Mouse (Mus musculus) heart, postnatal 25 days (tissue): ENCODE results near the gene Zcchc14. TPM values are rescaled to one million over a fixed set of nuclear protein-coding genes. Genes with fewer than 3 reads are reported as not detected.
"Not testable (repeated sequence)": the region's sequence is repeated elsewhere in the genome, so short reads cannot be mapped to it uniquely, and the experiment has no call there.

Experiments
- DNase-seq: peaks from one replicate; pipeline ENCODE4 v3.0.0; 2022; ENCODE audit warnings: low spot score
- intact Hi-C: fragments of 180-260 bp; cut with DNase I; formaldehyde crosslinking; loops from one replicate; pipeline ENCODE4 v1.15.1; 2025
- total RNA-seq, 2 experiments: library from RNA; stranded (reverse); gene quantifications; 2 replicates each; pipeline ENCODE4 v1.2.3; 2021

Zcchc14 gene
- total RNA-seq, 2 experiments from 2014 or later, result 27.1 to 31.3 TPM

DNA sequence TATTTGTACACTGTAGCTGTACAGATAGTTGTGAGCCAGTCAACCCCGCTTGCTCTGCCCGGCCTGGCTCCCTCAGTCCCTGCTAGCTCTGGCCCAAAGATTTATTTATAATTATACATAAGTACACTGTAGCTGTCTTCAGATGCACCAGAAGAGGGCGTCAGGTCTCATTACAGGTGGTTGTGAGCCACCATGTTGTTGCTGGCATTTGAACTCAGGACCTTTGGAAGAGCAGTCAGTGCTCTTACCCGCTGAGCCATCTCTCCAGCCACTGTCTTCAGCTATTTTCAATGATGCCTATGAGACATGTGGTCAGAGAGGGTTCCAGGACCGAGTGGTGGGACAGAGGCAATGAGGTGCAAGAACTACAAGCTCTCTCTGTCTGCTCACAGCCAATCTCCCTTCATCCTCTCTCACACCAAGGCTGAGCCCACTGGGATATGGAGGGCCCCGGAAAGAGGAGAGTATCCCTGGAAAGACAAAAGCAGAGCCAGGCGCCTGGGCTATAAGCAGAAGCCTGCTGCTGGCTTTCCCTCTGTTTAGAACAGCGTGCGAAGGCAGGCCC lies 15.3 kb upstream of the Zcchc14 start:
- intact Hi-C loops, DNase-seq: not testable (repeated sequence)

DNA sequence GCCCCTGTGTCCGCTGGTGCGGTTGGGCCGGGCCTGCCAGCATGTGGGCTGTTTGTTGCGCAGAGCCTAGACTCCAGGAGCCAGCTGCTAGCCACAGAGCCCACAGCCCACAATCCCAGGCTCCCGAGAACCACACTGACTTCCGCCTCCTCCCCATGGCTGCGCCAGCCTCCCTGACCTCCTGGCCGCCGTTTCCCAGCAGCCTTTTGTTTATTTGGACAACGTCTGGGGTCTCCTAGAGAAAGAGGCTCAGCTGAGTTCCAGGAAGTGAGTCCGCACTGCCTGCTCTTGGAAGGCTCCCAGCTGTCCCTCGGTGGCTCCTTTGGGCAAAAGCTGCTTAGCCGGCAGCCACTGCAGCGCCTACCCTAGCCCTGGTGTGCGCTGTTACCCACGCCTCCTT lies 12.6 kb upstream of the Zcchc14 start:
- intact Hi-C loops, result no loop called here

DNA sequence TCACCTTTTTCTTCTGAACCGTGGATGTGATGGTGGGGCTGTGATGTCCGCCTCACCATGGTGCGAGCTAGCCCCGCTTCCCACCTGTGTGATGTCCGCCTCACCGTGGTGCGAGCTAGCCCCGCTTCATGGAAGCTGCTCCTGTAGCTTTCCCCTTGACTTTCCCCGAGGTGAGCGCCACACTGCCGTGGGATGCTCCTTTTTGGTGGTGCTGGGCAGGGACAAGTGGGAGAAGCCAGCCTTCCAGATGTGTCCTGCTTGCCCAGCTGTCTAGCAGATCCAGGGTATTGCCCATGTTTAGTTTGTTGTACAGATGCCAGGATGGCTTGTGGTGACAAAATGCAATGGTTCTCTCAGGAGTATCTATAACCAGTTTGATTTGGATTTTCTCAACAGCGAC lies 10.4 kb upstream of the Zcchc14 start:
- no peak for DNase-seq
- intact Hi-C loops, result no loop called here

More for the DNA sequence above, 12.6 kb upstream of the Zcchc14 start:
- peak; percentile 82 for DNase-seq

DNA sequence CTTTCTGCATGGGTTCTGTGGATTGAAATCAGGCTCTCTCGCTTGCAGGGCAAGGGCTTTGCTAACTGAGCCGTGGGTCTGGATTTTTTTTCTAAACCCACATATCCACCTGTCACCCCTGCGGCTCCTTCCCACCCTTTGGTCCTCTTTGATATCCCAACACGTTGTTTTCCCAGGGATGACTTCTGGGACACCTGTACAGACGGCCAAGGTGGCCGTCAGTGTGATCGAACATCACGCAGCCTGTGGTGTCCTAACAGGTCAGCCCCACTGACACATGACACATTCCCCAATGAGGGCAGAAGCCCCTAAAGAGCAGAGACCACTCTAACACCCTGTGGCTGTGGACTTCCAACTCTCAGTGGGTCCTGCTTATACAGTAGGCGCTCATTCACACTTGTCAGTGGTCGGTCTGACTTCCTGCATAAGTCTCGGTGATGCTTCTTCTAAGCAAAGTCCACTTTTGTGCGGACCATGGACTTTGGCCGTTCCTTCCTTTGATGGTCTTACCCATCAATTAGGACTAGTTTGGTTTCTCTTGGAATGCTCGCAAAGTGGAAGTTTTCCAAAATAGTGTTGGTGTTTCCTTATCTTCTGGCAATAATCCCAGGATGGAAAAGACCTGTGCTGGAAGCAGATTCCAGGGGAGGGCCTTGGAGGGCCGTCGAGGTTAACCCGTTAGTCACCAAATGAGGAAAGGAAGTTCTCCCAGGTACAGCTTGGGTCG lies 9.1 kb upstream of the Zcchc14 start:
- intact Hi-C loops, result no loop called here
- no peak for DNase-seq

DNA sequence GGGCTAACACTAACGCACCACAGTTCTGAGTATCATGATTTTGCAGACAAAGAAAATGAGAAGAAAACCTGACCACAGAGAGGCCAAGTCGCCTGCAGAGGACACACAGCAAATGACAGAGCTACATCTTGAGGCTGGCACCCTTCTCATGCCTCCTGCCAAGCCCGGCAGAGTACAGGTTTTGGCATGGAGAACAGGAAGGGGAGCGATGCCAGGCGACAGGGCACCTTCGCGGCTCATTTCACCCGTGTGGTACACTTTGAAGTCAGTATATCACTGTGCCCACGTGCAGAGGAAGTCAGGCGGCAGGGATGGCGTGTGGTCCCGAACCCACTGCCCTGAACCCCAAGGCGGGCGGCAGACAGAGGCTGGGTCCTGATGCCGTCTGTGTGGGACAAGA lies 7.9 kb upstream of the Zcchc14 start:
- DNase-seq, result no peak
- intact Hi-C loops, result no loop called here

DNA sequence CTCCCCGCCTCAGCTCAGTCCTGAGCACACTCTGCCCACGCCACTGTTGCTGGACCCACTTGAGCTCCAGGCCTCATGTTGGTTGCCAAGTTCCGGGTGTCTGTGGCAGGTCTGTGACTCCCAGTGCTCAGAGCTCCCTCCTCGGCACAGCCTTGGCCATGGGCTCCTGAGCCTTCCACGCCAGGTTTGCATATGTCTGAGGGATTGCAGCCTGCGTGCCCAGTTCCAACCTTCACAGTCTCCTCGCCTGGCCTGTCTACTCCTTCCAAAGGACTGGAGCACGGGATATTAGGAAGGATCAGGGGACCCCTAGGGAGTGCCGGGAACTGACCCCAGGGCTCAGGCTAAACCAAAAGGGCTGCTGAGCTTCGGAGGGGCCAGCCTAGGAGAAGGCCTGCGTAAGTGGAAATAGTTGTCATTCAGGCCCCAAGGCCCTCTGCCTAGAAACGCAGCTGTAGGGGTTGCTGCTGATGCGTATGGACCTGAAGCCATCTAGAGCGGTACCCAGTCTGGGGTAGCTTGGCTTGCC lies 2.3 kb upstream of the Zcchc14 start:
- DNase-seq, result no peak
- intact Hi-C loops, result no loop called here

DNA sequence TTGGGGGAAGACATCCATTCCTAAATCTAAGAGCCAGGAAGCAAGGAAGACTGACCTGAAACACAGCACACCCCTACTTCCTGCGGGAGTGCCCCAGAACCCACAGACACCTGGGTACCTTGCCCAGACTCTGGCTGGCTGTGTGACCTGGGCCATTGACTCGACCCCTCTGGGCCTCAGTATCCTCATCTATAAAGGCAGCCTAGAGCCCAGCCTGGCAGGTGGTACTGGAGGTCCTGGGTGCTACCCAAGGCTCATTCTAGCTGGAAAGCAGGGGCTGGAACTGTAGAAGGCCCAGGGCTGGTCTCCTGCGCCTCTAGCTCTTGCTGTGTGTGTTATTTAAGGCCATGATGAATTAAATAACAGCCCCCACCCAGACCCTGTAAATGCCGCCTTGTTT lies 1.4 kb upstream of the Zcchc14 start:
- DNase-seq, result no peak
- intact Hi-C loops, result no loop called here

DNA sequence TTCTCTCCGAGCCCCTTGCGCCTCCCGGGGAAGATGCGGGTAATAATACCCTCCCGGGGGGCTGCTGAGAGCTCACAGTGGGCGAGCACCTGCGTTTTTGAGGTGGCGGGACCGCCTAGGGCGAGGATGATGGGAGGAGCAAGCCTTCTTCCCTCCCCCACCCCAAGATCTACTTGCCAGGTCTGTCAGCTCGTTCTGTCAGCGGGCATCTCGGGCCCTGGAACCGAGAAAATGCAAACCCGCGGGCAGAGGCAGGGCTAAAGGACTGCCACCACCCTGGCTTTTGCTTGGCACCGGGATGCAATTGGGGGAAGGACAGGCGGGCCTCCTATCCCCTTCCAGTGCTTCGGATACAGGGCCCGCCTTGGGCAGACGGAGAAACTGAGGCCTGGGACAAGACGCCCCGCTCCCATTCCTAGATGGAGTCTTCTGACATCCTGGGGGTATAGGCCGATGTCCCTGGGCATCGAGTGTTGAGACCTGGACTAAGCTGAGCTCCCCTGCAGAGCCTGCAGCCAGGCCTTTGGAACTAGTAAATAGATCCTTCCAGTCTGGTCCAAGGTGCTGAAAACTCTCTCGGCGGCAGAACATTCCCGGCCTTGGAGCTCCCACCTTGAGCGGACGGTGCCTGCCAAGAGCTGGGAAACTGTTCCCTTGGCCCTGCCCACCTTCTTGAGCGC lies 779 bp upstream of the Zcchc14 start:
- intact Hi-C loops, result no loop called here
- no peak for DNase-seq

DNA sequence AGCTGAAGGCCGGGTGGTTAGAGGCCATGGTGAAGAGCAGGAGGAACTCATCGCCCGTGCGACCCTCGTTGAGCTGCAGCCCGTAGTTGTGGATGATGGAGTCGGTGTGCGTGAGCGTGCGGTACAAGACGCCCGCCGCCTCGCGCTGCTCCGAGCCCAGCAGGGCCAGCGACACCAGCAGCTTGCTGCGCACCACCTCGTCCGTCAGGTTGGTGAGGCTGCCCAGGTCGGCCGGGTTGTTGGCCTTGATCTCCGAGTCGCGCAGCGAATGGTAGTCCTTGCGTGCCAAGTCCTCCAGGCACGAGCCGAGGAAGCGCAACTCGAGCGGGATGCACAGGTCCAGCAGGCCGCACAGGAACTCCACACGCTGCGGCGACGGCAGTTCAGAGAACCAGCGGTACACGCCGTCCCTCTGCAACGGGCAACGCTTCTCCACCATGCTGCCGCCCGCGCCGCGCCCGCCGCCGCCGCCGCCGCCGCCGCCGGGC lies 783 bp downstream of the Zcchc14 start:
- no peak for DNase-seq
- intact Hi-C loops, result loop anchor here (2.0 kb wide), 1 partner anchor 47 kb away; no protein-coding TSS in a partner anchor

DNA sequence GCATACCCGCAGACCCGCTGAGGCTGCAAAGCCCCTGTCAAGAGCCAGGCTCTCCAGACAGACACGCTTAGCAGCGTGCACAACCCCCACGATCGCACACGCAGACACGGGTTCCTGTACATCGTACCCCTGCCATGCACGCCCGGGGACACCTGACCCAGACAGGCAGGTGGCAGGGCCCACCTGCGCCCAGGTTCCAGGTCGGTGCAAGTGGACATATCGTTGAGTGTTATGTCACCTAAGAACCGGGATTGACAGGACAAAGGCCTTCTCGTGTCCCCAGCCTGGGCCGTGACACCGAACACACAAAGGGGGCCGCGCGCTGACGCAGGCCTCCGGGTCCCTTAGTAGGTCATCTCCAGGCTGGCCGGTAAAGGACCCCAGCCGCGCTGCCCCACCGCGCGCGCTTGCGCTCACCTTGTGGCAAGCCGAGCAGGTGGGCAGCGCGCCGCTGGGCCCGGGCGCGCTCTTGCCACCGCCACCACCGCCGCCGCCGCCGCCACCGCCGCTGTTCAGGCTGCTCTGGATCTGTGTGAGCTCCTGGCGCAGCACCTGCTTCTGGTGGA lies 1.3 kb downstream of the Zcchc14 start:
- DNase-seq, result no peak
- intact Hi-C loops, result loop anchor here (2.0 kb wide), 1 partner anchor 47 kb away; no protein-coding TSS in a partner anchor

DNA sequence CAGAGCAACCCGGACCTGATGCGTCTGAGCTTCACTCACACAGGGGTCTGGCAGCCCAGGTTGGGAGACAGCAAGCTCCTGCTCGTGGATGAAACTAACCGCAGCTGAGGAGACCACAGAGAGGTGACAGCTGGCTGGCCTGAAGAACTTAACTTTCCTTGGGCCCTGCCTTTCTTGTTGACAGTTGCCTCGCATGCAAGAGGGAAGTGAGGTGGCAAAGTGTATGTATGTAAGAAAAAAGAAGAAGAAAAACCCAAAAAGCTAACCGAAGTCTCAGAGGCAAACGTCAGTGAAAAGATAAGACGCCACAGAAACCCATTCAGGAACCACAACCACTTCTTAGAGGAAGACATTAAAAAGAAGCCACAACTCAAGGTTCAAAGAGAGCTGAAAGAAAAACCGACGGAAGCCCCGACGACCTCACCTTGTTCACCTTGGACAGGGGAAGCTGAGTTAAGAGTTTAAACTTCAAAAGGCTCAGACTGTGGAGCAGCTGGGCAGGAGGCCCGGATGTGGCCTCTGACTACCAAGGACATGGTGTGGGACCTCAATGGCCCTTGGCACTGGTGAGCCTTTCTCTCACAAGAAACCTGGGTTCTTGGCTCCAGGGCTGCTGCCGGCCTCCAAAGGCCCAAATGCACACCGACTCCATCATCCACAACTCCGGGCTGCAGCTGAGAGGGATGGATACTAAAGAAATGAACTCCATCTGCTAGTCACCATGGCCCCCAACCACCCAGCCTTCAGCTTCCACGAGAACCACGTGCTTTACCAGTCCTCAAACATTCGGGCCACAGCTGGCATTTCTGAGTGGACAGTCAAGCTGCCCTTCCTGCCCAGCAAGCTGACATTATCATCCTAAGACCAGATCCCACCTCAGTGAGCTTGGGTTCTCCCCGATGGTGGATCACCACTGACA lies 2.1 kb downstream of the Zcchc14 start:
- no peak for DNase-seq
- intact Hi-C loops, result loop anchor here (2.0 kb wide), 1 partner anchor 46 kb away; no protein-coding TSS in a partner anchor

DNA sequence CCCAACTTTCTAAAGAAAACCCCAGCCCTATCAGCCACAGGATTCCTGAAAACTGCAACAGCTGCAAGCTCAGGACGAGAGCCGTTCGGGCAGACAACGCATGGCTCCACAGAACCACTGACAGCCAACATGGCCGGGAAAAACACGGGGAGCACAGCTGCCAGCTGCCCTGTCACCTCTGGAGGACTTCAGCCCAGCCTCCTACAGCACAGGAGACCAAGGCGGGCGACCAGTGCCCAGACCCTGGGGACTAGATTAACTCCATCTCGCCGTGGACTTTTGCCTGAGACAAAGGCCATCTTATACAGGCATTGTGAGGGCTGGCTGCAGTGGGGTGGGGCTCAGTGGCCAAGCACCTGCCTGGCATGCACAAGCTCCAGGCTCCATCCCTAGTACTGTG lies 2.8 kb downstream of the Zcchc14 start:
- intact Hi-C loops, result loop anchor here (2.0 kb wide), 1 partner anchor 45 kb away; no protein-coding TSS in a partner anchor

DNA sequence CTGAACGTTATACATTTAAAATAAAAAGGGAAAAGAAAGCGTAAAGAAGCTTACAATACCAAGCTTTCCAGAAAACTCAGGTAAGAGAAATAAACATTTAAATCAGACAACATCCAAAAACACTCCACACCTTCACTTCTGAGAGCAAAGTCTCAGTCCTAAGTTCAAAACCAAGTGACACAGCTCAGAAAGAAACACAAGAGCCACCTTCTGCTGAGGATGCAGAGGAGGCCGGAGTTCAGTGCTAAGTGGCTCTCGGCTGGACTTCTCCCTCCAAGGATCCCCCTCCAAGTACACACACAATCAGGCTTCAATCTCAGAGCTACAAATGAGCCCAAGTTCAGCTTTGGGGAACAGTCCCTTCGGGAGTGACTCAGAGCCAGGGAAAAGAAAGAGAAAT lies 3.3 kb downstream of the Zcchc14 start:
- no peak for DNase-seq
- intact Hi-C loops, result no loop called here

More for the DNA sequence above, 2.8 kb downstream of the Zcchc14 start:
- DNase-seq, result no peak

DNA sequence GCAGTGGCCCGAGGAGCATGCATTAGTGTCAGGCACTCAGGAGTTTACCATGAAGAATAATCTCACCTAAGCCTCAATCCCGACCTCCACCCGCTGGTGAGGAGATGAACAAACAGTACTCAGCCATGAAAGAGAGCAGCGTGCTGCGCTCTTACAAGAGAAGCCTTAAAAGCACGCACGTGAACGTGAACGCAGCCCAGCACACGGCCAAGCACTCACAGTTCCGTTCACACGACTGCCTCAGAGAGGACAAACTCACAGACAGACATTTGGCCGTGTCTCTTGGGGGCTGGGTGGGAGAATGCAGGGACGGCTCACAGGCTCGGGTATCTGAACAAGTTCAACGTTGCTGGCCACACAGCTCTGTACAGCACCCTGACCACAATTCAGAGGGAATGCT lies 4.2 kb downstream of the Zcchc14 start:
- no peak for DNase-seq
- intact Hi-C loops, result no loop called here

DNA sequence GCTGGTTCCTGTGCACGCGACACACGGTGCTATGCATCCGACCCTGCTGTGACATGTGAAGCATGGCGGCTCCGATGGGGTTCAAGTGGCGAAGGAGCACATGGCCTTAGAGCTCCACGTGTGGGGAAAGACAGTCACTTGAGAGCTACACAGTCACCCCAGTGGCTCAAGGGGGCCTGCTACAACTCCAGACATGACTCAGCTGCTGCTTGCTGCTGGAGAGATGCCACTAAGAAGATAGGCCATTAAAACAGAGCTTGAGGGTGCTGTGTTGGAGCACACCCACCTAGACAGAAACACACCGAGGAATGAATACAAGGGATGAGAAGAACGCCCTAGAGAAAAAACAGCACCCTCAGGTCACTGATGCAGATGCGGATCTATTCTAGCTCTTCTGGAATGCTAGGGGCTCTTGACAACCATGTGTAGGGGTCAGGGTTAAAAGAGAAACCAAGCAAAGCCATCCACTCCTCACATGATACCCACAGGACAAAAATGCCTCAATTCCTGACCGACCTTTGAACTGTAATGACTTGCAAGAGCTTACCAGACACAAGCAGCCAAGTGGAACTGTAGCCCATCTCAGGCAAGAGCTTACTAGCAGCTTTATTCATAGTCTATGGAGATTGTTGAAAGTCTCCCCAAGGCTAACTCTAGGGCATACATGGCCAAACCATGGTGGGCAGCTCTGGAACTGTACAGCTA lies 5.0 kb downstream of the Zcchc14 start:
- DNase-seq, result no peak
- intact Hi-C loops, result no loop called here

DNA sequence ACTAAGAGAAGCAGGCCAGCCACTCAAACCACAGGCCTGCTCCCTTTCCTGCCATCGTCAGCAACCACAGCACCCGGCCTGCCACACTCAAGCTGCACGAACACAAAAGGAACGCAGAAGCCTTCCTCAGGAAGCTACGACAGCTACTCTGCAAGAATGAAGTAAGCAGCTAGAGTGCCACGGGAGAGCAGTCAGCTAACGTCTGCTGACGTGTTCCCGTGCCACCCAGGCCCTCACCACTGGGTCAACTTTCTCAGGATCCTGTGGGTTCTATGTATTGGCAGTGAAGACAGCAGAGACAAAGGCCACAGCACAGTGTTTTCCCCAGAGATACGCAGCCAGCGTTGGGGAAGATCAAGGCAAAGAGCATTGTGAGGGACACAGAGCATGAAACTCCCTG lies 9.3 kb downstream of the Zcchc14 start:
- intact Hi-C loops, result no loop called here
- no peak for DNase-seq

DNA sequence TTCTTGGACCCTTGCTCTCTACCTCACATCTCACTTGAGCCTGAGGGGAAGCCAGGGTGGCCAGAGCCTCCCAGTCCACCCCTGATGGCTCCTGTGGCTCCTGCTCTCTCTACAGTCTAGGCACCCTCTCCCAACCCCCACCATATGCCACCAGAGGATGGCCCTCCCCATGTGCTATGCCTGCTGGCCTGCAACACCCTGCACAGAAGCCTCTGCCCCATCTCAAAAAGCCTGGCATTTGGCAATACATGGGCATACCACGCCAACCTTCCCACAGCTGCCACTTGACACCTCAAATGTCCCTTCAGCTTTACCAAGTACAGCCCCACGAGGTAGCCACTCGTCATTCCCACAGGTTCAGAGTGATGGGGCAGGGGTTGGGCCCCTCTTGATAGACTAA lies 9.9 kb downstream of the Zcchc14 start:
- intact Hi-C loops, result no loop called here
- DNase-seq, result no peak

DNA sequence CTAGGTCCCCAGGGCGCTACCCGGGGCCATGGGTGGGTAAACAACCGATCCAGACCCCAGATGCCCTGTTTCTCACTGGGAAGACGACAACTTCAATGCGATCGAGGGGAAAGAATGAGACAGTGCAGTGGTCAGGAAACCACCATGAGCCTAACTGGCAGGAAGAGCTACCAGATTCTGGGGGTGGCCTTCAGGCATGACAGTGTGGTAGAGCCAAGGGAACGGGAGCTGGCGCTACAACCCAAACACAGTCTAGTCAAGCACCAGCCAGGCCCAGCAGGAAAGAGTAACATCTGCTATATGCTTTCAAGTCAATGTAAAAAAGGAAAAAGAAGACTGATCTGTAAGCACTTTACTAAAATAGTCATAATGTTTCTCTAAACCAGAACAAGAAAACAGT lies 16.5 kb downstream of the Zcchc14 start:
- DNase-seq, result no peak
- intact Hi-C loops, result no loop called here

DNA sequence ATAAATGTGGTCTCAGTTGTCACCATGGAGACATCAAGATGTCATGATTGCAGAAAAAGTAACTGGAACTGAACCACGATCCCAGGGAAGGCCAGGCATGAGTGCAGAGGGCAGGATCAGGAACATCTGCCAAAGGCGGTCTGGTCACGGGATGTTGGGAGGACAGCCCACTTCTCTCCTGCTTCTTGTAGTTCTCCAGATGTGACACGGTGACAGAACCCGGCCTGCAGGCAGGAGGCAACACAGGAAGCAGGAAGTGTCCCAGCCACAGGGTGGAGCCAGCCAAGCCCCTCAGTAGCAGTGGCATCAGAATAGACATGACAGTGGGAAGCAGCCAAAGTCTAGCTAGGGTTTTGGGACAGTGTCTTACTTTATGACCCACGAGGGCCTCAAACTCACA lies 17.2 kb downstream of the Zcchc14 start:
- intact Hi-C loops, result no loop called here
- DNase-seq, result peak; percentile 64
